Mouse (Mus musculus): ENCODE measurements around the gene Akna.

- no peak for TF ChIP-seq POLR2A (IDR thresholded peaks at IDR 0.05; ENCODE audit: insufficient read length, low read depth)
- TF ChIP-seq POLR2AphosphoS2 (IDR thresholded peaks at IDR 0.05; ENCODE audit: insufficient read length, low read depth) = no peak
- TF ChIP-seq TCF12 (IDR thresholded peaks at IDR 0.05; ENCODE audit: insufficient read depth, poor library complexity, severe bottlenecking) = no peak
- TF ChIP-seq USF1 (IDR thresholded peaks at IDR 0.05; ENCODE audit: low read depth) = no peak
- TF ChIP-seq CEBPB (IDR thresholded peaks at IDR 0.05; ENCODE audit: insufficient read depth, poor library complexity, severe bottlenecking) = 0 out of 2 replicates have a peak, but pooled peaks have one; percentile 5
- no peak for TF ChIP-seq MYOG (IDR thresholded peaks at IDR 0.05; ENCODE audit: control insufficient read depth in 1 of 3, insufficient read depth in 1 of 3, insufficient read length in 2 of 3, low read depth in 2 of 3)
- no peak for TF ChIP-seq MYOD1 (IDR thresholded peaks at IDR 0.05; ENCODE audit: control insufficient read depth in 1 of 3, insufficient read length in 2 of 3, low read depth in 2 of 3)
- no peak for TF ChIP-seq MAX (IDR thresholded peaks at IDR 0.05; ENCODE audit: low read depth)
- TF ChIP-seq TCF3 (IDR thresholded peaks at IDR 0.05; ENCODE audit: insufficient read length, low read depth) = no peak
Measured at GRCm38 (mm10) chr4:63400541-63401306, 2.4 kb downstream of the Akna start.
